Mouse (Mus musculus): Measurements from ENCODE around the gene Tspan31. TPM values are rescaled to one million over a fixed set of nuclear protein-coding genes. Genes with fewer than 3 reads are reported as not detected.

Gene Tspan31
- polyA plus RNA-seq, 1 experiment from 2014 or later = 116 TPM

DNA sequence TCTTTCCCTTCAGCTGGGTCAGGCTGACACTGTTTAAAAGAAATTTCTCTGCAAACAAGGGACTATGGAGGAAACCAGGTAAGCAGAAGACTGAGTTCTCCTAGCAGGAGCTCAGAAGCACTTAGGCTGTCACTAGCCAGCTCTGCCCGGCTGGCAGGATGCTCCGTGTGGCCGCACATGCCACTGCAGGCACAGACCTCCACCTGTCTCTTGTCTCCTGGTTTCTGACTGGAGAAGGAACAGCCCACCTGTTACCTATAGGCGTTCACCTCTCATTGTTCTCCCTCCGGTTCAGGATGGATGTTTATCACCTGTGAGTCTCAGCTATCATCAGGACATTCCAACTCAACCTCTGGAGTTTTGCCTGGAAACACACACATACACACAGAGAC, 13.8 kb upstream of the Tspan31 start:
- DNase-seq (ENCODE audit: low read depth, low spot score) = no peak
- CTCF ChIA-PET = interaction anchor here (0.9 to 1.4 kb wide), 3 partner anchors 13 to 25 kb away, joined by 3 to 4 read pairs (median 4); partner anchors contain the start of gene Tspan31
- POLR2A ChIA-PET = no interaction called here
- no peak for ATAC-seq
- peaks cover 12% of the 10 kb centered on the region for H3K27me3 ChIP-seq
- in situ Hi-C loops (cut with MboI; ENCODE audit: low pct_unique_long_range_greater_than_20kb) = no loop called here
- TF ChIP-seq CTCF (IDR thresholded peaks at IDR 0.05) = no peak

DNA sequence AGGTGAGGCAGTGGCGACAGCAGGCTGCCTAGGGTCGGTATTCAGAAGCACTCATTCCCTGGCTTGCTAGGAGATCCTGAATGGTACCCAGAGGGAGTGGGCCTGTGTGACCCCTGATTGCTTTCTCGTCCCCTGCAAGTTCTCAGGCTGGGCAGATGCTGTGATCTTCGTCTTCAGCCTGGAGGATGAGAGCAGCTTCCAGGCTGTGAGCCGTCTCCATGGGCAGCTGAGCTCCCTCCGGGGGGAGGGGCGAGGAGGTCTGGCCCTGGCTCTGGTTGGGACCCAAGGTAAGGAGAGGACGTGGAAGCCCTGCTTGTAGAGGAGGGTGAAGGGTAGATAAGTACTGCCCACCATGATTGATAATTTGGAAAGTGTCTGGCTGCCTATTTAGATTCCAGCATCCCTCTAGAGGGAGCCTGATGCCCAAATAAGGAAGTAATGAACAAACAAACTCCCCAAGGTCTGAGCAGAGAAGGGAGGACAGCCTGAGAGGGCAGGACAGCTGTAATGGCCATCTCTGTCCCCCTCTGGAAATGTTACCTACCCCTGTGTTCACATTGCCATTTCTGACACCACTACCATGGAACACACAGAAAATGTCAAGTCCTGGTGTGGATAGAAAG, 13.3 kb upstream of the Tspan31 start:
- no peak for TF ChIP-seq CTCF (IDR thresholded peaks at IDR 0.05)
- in situ Hi-C loops (cut with MboI; ENCODE audit: low pct_unique_long_range_greater_than_20kb) = no loop called here
- ChIA-PET CTCF (interaction anchor here (0.9 to 1.4 kb wide), 4 partner anchors 12 to 25 kb away, joined by 3 to 4 read pairs (median 4); partner anchors contain the start of gene Tspan31), POLR2A (no interaction called here)
- peaks cover 12% of the 10 kb centered on the region for H3K27me3 ChIP-seq
- DNase-seq (ENCODE audit: low read depth, low spot score) (no peak), ATAC-seq (no peak)

DNA sequence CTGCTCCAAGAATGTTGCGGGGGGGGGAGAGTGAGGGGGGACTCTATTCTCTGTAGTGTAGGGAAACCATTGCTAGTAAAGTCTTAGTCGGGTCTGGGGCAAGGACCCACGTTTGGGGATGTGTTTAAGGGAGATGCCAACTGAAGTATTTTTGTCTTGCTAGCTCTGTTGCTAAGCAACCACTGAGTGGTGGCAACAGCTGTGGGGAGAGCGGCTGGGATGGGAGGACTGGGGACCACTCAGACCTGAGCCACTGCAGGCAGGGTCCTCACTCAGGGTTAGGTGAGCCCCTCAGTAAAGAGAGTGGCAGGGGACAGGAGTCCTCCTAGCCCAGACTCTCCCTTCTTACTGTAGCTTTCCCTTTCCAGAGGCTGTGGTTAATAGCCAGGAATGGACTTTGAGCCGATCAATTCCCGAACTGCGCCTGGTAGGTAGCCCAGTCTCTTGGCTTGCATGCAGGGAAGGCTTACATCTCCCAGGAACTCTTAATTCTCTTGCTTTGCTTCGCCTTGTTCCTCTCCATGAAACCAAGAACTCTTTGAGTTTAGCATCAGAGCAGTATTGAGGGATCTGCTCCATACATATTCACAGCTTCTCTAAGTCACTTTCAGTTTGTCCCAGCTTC, 12.0 kb upstream of the Tspan31 start:
- H3K27me3 ChIP-seq = peaks cover 12% of the 10 kb centered on the region
- in situ Hi-C loops (cut with MboI; ENCODE audit: low pct_unique_long_range_greater_than_20kb) = no loop called here
- TF ChIP-seq CTCF (IDR thresholded peaks at IDR 0.05) = no peak
- no peak for DNase-seq (ENCODE audit: low read depth, low spot score)
- CTCF ChIA-PET = interaction anchor here (0.9 kb wide), 1 partner anchor 12 kb away, joined by 3 read pairs; no protein-coding TSS in a partner anchor
- POLR2A ChIA-PET = no interaction called here
- no peak for ATAC-seq

DNA sequence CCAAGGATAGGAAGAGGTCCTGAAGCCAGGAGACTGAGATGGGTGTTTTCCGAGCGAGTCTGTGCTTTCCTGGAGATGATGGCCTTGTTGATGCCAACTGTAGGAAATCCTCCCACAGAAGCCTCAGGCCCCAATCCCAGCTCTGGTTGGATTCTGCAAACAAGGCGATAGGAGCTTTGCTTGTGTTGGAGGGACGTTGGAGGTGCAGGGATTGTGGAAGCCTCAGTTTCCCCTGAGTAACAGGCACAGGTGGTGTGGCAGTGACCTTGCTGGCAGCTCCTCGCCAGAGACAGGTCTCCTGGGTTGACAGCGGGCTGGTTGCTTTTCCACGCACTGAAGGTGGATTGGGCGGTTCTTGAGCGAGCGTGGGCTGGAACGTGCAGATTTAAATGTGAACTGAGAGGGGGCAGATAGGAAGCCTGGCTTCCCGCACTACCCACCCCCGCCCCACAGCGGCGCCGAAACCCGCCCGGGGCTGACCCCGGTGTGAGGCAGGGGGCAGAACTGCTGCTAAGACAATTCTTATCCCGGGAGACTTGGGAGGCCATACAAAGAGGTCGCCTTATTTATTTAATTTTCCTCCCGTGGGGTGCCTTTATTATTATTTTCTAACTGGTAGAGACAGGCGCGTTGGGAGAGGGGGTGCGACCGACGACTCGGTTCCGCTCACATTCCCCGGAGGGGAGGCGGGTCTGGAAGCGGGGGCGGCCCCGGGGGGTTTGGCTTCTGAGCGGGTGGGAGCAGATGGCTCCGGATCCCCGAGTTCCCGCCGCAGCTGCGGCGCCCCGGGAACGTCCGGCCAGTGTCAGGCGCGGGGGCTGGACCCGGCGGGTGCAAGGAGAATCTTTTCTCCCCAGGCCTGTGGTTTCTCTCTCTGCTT, 11.1 kb upstream of the Tspan31 start:
- CTCF ChIA-PET = interaction anchor here (0.9 kb wide), 1 partner anchor 13 kb away, joined by 3 read pairs; no protein-coding TSS in a partner anchor
- POLR2A ChIA-PET = no interaction called here
- TF ChIP-seq CTCF (IDR thresholded peaks at IDR 0.05) = no peak
- in situ Hi-C loops (cut with MboI; ENCODE audit: low pct_unique_long_range_greater_than_20kb) = no loop called here
- peaks cover 12% of the 10 kb centered on the region for H3K27me3 ChIP-seq
- DNase-seq (ENCODE audit: low read depth, low spot score) = no peak
- no peak for ATAC-seq

DNA sequence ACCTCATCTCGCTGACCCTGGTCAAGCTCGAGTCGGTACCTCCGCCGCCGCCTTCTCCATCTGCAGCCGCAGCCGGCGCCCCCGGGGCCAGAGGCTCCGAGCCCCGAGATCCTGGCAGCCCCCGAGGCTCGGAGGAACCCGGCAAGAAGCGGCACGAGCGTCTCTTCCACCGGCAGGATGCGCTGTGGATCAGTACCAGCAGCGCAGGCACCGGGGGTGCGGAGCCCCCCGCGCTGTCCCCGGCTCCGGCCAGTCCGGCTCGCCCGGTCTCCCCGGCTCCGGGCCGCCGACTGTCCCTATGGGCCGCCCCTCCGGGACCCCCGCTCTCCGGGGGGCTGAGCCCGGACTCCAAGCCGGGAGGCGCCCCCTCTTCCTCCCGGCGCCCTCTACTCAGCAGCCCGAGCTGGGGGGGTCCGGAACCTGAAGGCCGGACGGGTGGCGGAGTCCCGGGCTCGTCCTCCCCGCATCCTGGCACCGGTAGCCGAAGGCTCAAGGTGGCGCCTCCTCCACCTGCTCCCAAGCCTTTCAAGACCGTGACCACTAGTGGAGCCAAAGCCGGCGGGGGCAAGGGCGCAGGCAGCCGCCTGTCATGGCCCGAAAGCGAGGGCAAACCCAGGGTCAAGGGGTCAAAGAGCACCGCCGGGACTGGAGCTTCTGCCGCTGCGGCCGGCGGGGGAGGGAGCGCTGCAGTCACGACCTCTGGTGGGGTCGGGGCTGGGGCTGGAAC, 9.8 kb upstream of the Tspan31 start:
- no peak for TF ChIP-seq CTCF (IDR thresholded peaks at IDR 0.05)
- no peak for DNase-seq (ENCODE audit: low read depth, low spot score)

DNA sequence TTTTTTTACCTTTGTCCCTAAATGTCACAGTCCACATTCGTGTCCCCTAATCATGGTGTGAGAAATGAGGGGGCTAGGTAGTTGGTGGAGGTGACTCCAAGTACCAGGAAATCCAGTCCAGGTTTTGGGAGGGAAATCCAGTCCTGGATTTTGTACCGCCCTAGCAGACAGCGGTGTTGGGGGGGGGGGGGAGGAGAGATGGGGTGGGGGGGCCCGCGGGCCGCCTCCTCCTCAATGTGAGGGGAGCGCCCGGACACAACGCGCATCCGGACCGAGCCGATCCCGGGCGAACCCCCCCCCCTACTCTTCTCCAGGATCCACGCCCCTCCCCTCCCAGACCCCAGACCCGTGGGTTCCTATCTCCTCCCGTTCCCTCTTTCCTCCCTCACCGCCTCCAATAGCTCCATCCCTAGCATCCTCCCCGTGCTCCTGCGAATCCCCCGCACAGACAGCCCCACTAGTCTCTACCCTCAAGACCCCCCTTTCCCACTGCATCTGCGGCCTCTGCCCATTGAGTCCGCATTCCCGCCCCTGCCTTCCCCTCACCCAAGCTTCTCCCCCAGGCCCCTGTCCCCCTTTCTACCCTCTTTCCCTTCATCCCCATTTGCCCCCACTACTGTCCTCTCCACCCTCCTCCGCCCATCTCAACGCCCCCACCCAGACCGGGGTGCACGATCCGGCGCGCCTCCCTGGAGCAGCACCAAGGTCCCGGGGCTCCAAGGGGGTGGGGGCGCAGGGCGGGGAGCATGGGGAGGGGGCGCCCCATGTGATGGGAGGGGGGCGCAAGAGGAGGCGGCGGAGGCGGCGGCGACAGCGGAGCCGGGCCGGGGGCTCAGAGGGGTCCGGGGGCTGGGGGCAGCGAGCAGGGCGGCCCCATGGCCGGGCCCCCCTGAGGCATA, 8.9 kb upstream of the Tspan31 start:
- ATAC-seq = no peak
- TF ChIP-seq CTCF (IDR thresholded peaks at IDR 0.05) = no peak
- CTCF ChIA-PET = no interaction called here
- POLR2A ChIA-PET = interaction anchor here (0.7 to 0.8 kb wide), 2 partner anchors 8 to 122 kb away, joined by 4 read pairs; no protein-coding TSS in a partner anchor
- H3K27me3 ChIP-seq = peaks cover 12% of the 10 kb centered on the region
- in situ Hi-C loops (cut with MboI; ENCODE audit: low pct_unique_long_range_greater_than_20kb) = no loop called here
- no peak for DNase-seq (ENCODE audit: low read depth, low spot score)

More for the DNA sequence above, 9.8 kb upstream of the Tspan31 start:
- in situ Hi-C loops (cut with MboI; ENCODE audit: low pct_unique_long_range_greater_than_20kb) = no loop called here
- peaks cover 12% of the 10 kb centered on the region for H3K27me3 ChIP-seq
- no peak for ATAC-seq
- POLR2A ChIA-PET = no interaction called here
- CTCF ChIA-PET = no interaction called here

DNA sequence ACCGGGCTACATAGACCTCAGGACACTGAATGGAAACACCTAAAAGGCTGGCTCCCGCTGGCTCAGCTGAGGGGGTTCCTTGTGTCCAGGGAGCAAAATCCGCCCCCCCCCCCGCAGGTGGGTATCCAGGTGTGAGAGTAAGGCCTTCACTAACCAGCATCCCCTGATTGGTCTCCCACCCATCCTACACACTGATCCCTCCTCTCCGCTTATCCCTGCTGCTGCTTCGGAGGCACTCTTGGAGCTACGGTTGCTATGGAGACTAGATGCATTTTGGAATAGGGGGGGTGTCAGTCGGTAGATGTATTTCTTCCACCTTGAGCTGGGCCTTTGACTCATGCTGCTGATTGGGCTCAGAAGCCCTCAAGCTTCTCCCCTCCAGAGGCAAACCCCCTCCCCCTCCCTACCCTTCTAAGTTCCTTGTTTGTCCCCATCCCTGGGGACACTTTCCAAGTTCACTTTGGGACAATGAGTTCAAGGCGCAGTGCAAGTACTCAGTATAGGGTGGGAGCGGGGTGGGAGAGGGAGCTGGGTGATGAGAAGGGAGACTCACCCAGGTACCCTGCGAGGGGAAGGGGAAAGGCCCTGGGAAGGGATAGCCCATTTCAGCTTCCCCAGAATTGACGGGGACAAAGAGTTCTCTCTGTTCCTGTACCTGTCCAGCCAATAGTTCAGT, 8.1 kb upstream of the Tspan31 start:
- peaks cover 12% of the 10 kb centered on the region for H3K27me3 ChIP-seq
- ChIA-PET POLR2A (interaction anchor here (0.6 to 0.7 kb wide), 2 partner anchors 13 to 122 kb away, joined by 3 to 4 read pairs; no protein-coding TSS in a partner anchor), CTCF (no interaction called here)
- ATAC-seq (no peak), DNase-seq (ENCODE audit: low read depth, low spot score) (no peak)
- in situ Hi-C loops (cut with MboI; ENCODE audit: low pct_unique_long_range_greater_than_20kb) = no loop called here
- TF ChIP-seq CTCF (IDR thresholded peaks at IDR 0.05) = no peak

DNA sequence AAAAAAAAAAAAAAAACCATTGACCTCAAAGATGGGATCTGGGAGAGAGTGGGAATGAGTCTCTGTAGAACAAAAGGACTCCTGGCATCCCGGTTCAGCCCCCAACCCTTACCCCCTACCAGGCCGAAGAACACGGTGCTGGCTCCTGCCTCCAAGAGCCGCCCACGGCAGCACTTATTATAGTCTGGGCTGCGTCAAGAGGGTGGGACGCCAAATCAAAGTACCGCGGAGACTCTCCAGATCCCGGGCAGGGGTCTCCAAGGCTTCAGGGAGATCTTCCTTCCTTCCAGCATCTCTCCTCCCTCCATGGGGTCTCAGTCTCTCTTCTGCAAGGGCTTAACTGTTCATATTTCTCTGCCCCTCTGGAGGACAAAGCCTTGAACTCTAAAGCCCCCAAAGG, 7.5 kb upstream of the Tspan31 start:
- CTCF ChIA-PET = interaction anchor here (0.7 kb wide), 1 partner anchor 54 kb away, joined by 3 read pairs; no protein-coding TSS in a partner anchor
- ATAC-seq = no peak
- no peak for DNase-seq (ENCODE audit: low read depth, low spot score)
- POLR2A ChIA-PET = interaction anchor here (0.6 kb wide), 1 partner anchor 12 kb away, joined by 3 read pairs; no protein-coding TSS in a partner anchor
- TF ChIP-seq CTCF (IDR thresholded peaks at IDR 0.05) = no peak
- in situ Hi-C loops (cut with MboI; ENCODE audit: low pct_unique_long_range_greater_than_20kb) = no loop called here
- H3K27me3 ChIP-seq = peaks cover 12% of the 10 kb centered on the region

DNA sequence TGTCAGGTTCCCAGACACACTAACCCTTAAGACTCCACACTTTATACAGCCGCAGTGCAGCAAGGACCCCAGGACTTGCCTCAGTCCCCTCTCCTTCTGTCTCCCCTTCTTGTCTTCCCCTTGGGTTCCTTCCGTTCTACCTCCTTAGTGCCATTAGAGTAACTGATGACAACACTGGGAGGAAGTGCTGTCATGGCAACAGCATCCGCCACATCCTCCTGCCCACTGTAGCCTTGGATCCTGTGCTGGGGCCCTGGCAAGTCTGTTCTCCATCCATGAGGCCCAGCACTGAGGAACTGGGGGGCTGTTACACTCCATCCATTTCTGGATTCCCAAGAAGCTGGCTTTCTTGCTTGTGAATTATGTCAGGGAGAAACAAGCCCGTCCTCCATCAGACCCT, 6.0 kb upstream of the Tspan31 start:
- ChIA-PET POLR2A (no interaction called here), CTCF (interaction anchor here (1.0 to 1.2 kb wide), 2 partner anchors 17 to 95 kb away, joined by 3 read pairs; no protein-coding TSS in a partner anchor)
- in situ Hi-C loops (cut with MboI; ENCODE audit: low pct_unique_long_range_greater_than_20kb) = no loop called here
- no peak for TF ChIP-seq CTCF (IDR thresholded peaks at IDR 0.05)
- peaks cover 12% of the 10 kb centered on the region for H3K27me3 ChIP-seq
- no peak for DNase-seq (ENCODE audit: low read depth, low spot score)
- no peak for ATAC-seq

All from Patski (cell line).